Mouse (Mus musculus): ENCODE data around the gene Drosha. TPM values are rescaled to one million over a fixed set of nuclear protein-coding genes. Genes with fewer than 3 reads are reported as not detected.

Drosha gene
- polyA plus RNA-seq (2014; fragmentation: Illumina TruSeq; extraction: RNeasy Lipid Tissue Mini Kit (QIAGEN cat#74804); ENCODE audit: low read depth, low replicate concordance), result 3.8 TPM

DNA sequence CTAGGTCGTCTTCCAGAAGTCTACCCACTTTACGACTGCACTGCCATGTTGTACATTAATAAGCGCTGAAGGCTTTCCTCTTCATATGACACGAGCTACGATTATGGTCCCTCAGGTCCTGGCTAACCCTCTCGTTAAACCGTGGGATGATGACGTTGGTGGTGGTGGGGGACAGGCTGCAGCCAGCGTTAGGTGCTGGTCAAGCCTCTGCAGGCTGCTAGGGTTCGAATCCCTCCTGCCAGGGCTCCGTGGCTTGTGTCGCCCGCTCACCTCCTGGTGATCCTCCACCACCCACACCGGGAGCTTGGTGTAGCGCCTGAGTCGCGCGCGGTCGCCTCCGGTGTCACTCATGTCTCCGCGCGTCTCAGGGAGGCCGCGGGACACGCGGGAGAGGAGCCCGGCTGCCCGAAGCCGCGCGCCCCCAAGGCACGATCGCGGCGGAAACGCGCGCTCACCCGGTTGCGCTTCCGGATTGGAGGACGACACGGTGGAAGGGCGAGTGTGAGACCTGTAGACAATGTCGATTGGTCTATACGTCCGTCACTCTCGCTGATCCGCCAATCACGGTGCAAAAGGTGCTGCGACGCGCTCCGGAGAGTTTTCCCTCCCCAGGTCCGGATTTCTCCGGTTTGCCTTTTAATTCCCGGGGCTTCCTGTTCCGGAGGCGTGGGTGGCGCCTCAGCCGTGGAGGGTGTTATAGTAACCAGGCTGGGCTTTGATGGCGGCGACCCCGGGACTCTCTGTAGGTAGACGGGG, at the start of gene Drosha, which contains the start of gene 6030458C11Rik:
Drosha (plus strand) TSS at position 619 of the 756 bp plus-strand sequence.
6030458C11Rik (minus strand) TSS at position 453 of the 756 bp plus-strand sequence.

Other genes with a start within 250 kb of the Drosha start
- gene Pdzd2, start 84.9 kb upstream of the Drosha start, polyA plus RNA-seq (2014; fragmentation: Illumina TruSeq; extraction: RNeasy Lipid Tissue Mini Kit (QIAGEN cat#74804); ENCODE audit: low read depth, low replicate concordance), result 0.19 TPM
- gene 6030458C11Rik, start 166 bp upstream of the Drosha start, polyA plus RNA-seq (2014; fragmentation: Illumina TruSeq; extraction: RNeasy Lipid Tissue Mini Kit (QIAGEN cat#74804); ENCODE audit: low read depth, low replicate concordance), result 12.7 TPM